Mouse (Mus musculus) spleen, postnatal 10 days (tissue): Measurements from ENCODE around the gene Spon2.

Experiments used
- DNase-seq, 2 experiments: peaks; one replicate each; pipeline ENCODE4 v3.0.0; 2021 to 2022; ENCODE audit warnings: low spot score in 2 of 2

Gene Spon2

GRCm38 (mm10) chr5:33217663-33218062 lies 592 bp downstream of the Spon2 start:
- no peak for DNase-seq

GRCm38 (mm10) chr5:33214723-33215122 lies 3.5 kb downstream of the Spon2 start:
- no peak for DNase-seq

- no peak for DNase-seq
Observed at GRCm38 (mm10) chr5:33211254-33211653, 7.0 kb downstream of the Spon2 start.

- DNase-seq, result no peak
Observed at GRCm38 (mm10) chr5:33210515-33210914, 7.7 kb downstream of the Spon2 start.

- no peak for DNase-seq
Observed at GRCm38 (mm10) chr5:33208533-33209245, 9.6 kb downstream of the Spon2 start.

GRCm38 (mm10) chr5:33207136-33207535 lies 11.1 kb downstream of the Spon2 start:
- no peak for DNase-seq

- DNase-seq, result no peak
Observed at GRCm38 (mm10) chr5:33206328-33206727, 11.9 kb downstream of the Spon2 start.

GRCm38 (mm10) chr5:33204284-33204683 lies 14.0 kb downstream of the Spon2 start:
- DNase-seq, result no peak

GRCm38 (mm10) chr5:33203691-33204242 lies 14.5 kb downstream of the Spon2 start:
- peak; percentile 60 to 87 for DNase-seq

GRCm38 (mm10) chr5:33203171-33203565 lies 15.1 kb downstream of the Spon2 start:
- DNase-seq, result no peak

GRCm38 (mm10) chr5:33202516-33203170 lies 15.6 kb downstream of the Spon2 start:
- no peak for DNase-seq

GRCm38 (mm10) chr5:33201697-33202096 lies 16.6 kb downstream of the Spon2 start:
- no peak for DNase-seq

GRCm38 (mm10) chr5:33200071-33200470 lies 18.2 kb downstream of the Spon2 start:
- no peak for DNase-seq

GRCm38 (mm10) chr5:33195246-33195852 lies 22.9 kb downstream of the Spon2 start:
- no peak for DNase-seq

- DNase-seq, result no peak
Observed at GRCm38 (mm10) chr5:33193567-33193966, 24.7 kb downstream of the Spon2 start.
